Mouse (Mus musculus) spleen, adult 2 months (tissue): Measurements from ENCODE around the gene Usp47. TPM values are rescaled to one million over a fixed set of nuclear protein-coding genes. Genes with fewer than 3 reads are reported as not detected.

Experiments
- DNase-seq, 2 experiments: peaks; one replicate each; pipeline versions ENCODE4 v3.0.0 to v3.0.0-alpha.2; 2012 to 2021; ENCODE audit warnings: low spot score in 2 of 2, low read depth in 1 of 2
- H3K27ac ChIP-seq: fragments of 200-500 bp; 2 replicates; pipeline ENCODE4 v1.5.1; 2012; ENCODE audit warnings: low read length, inconsistent platforms; ENCODE audit not compliant: insufficient read depth
- H3K27me3 ChIP-seq: fragments of 200-500 bp; 2 replicates; pipeline ENCODE4 v1.6.1; 2012; ENCODE audit warnings: mild to moderate bottlenecking, moderate library complexity, low read length, inconsistent platforms; ENCODE audit not compliant: control insufficient read depth, insufficient read depth
- H3K36me3 ChIP-seq: fragments of 200-500 bp; 2 replicates; pipeline ENCODE4 v1.6.1; 2012; ENCODE audit warnings: mild to moderate bottlenecking, low read length, inconsistent platforms; ENCODE audit not compliant: control insufficient read depth, insufficient read depth
- H3K4me1 ChIP-seq: fragments of 200-500 bp; 2 replicates; pipeline ENCODE4 v1.6.1; 2011; ENCODE audit warnings: inconsistent platforms; ENCODE audit not compliant: control insufficient read depth, insufficient read depth, insufficient read length
- H3K4me3 ChIP-seq: fragments of 200-500 bp; 2 replicates; pipeline ENCODE4 v1.5.1; 2011; ENCODE audit warnings: mild to moderate bottlenecking, inconsistent platforms; ENCODE audit not compliant: insufficient read depth, insufficient read length; ENCODE audit errors: extremely low read depth
- CTCF ChIP-seq: fragments of 200-500 bp; IDR thresholded peaks from 2 replicates; pipeline ENCODE4 v1.5.1; 2011; ENCODE audit warnings: mild to moderate bottlenecking, inconsistent platforms; ENCODE audit not compliant: insufficient read depth, insufficient read length, insufficient replicate concordance; ENCODE audit errors: extremely low read depth
- POLR2A ChIP-seq: fragments of 200-500 bp; IDR thresholded peaks from 2 replicates; pipeline ENCODE4 v1.6.1; 2011; ENCODE audit warnings: low read depth, low read length, inconsistent platforms
- WGBS: fragments of 180-500 bp; shearing (Covaris S2); methylation state at CpG from one replicate; pipeline ENCODE4 v1.1.7; 2018; 5-methylcytosine and 5-hydroxymethylcytosine counted together
- polyA plus RNA-seq: library from polyadenylated mRNA; depleted of rRNA; stranded (reverse); fragments of >200 nt; gene quantifications from 2 replicates; pipeline ENCODE4 v1.2.3, GENCODE M21; 2012

The Usp47 gene
- polyA plus RNA-seq, 1 experiment, result 5.2 TPM

- Histone ChIP-seq H3K36me3 (no peaks in the 10 kb centered on the region), H3K4me3 (no peak overlapping the region), H3K4me1 (no peaks in the 10 kb centered on the region), H3K27ac (no peak overlapping the region), H3K27me3 (no peaks in the 10 kb centered on the region)
- no peak for TF ChIP-seq CTCF
- TF ChIP-seq POLR2A, result no peak
- DNase-seq, result no peak
- WGBS, result 90% methylated on average over 6 of the region's 6 CpGs
Measured at GRCm38 (mm10) chr7:112012621-112013177, 10.6 kb upstream of the Usp47 start.

- Histone ChIP-seq H3K4me3 (no peak overlapping the region), H3K36me3 (no peaks in the 10 kb centered on the region), H3K27ac (no peak overlapping the region), H3K4me1 (no peaks in the 10 kb centered on the region), H3K27me3 (no peaks in the 10 kb centered on the region)
- WGBS, result 82% methylated on average over 2 of the region's 2 CpGs
- no peak for DNase-seq
- TF ChIP-seq CTCF (no peak), POLR2A (no peak)
Measured at GRCm38 (mm10) chr7:112014148-112014547, 9.2 kb upstream of the Usp47 start.

GRCm38 (mm10) chr7:112022506-112023149 is 676 bp upstream of the Usp47 start:
- TF ChIP-seq CTCF (no peak), POLR2A (no peak)
- Histone ChIP-seq H3K27me3 (no peaks in the 10 kb centered on the region), H3K36me3 (no peaks in the 10 kb centered on the region), H3K27ac (peak overlapping the region; percentile 93), H3K4me1 (peaks cover 3% of the 10 kb centered on the region), H3K4me3 (peak overlapping the region; percentile 94)
- WGBS, result 41% methylated on average over 17 of the region's 17 CpGs
- DNase-seq, result peak in 1 of 2 experiments; percentile 3

- no peak for TF ChIP-seq POLR2A
- TF ChIP-seq CTCF, result no peak
- WGBS, result 1% methylated on average over 58 of the region's 58 CpGs
- H3K4me1 ChIP-seq, result peaks cover 3% of the 10 kb centered on the region
- H3K27ac ChIP-seq, result peak overlapping the region; percentile 93
- DNase-seq, result peak in 1 of 2 experiments; percentile 18
- peak overlapping the region; percentile 94 for H3K4me3 ChIP-seq
- no peaks in the 10 kb centered on the region for H3K27me3 ChIP-seq
- no peaks in the 10 kb centered on the region for H3K36me3 ChIP-seq
Measured at GRCm38 (mm10) chr7:112023601-112024445, 519 bp downstream of the Usp47 start.

- H3K4me3 ChIP-seq, result peak overlapping the region; percentile 94
- 22% methylated on average over 7 of the region's 7 CpGs for WGBS
Measured at GRCm38 (mm10) chr7:112024446-112024730, 1.1 kb downstream of the Usp47 start.

GRCm38 (mm10) chr7:112024856-112025255 is 1.6 kb downstream of the Usp47 start:
- H3K27me3 ChIP-seq, result no peaks in the 10 kb centered on the region
- no peak overlapping the region for H3K27ac ChIP-seq
- TF ChIP-seq POLR2A, result no peak
- TF ChIP-seq CTCF, result no peak
- H3K36me3 ChIP-seq, result no peaks in the 10 kb centered on the region
- H3K4me3 ChIP-seq, result peak overlapping the region; percentile 13; the same call in 1 of the 2 replicates
- H3K4me1 ChIP-seq, result peaks cover 3% of the 10 kb centered on the region
- no peak for DNase-seq
- 27% methylated on average over 5 of the region's 5 CpGs for WGBS

More at GRCm38 (mm10) chr7:112024446-112024730, 1.1 kb downstream of the Usp47 start:
- TF ChIP-seq POLR2A (no peak), CTCF (no peak)
- no peak for DNase-seq
- Histone ChIP-seq H3K27ac (no peak overlapping the region), H3K4me1 (peaks cover 3% of the 10 kb centered on the region), H3K27me3 (no peaks in the 10 kb centered on the region), H3K36me3 (no peaks in the 10 kb centered on the region)
